Mouse (Mus musculus): ENCODE data around the gene Lonp1. TPM values are rescaled to one million over a fixed set of nuclear protein-coding genes. Genes with fewer than 3 reads are reported as not detected.

Lonp1 gene
- 169 and 222 TPM in 2 replicates for total RNA-seq (2012; rRNA removed)

GRCm38 (mm10) chr17:56626754-56627470 lies at the start of gene Lonp1:
Gene Lonp1, minus strand, starts transcription at chr17:56626887.
- Histone ChIP-seq H3K4me1 (ENCODE audit: control insufficient read depth in 2 of 2, insufficient read depth in 2 of 2, low read length in 2 of 2, poor library complexity in 1 of 2) (peaks cover 5 to 6% of the 10 kb centered on the region in 2 experiments; a peak in 2 of 4 replicates), H3K4me3 (ENCODE audit: insufficient read depth in 1 of 2, low read depth in 1 of 2, low read length in 2 of 2, poor library complexity in 1 of 2, severe bottlenecking in 1 of 2) (peak within 1 kb of the TSS; percentile 85 to 97), H3K36me3 (ENCODE audit: control insufficient read depth, insufficient read depth, low read length, poor library complexity, severe bottlenecking) (peaks cover 17% of the 10 kb centered on the region), H3K9ac (ENCODE audit: insufficient read depth, low read depth, low read length, poor library complexity, severe bottlenecking) (peak within 1 kb of the TSS; percentile 96), H3K27ac (ENCODE audit: insufficient read depth, low read depth, low read length, poor library complexity, severe bottlenecking) (peak within 1 kb of the TSS; percentile 44), H3K9me3 (ENCODE audit: control insufficient read depth, insufficient read depth, low read depth, low read length) (no peaks in the 10 kb centered on the region)
- in situ Hi-C loops (cut with MboI; ENCODE audit: low sequenced_read_pairs in 2 of 2, unreplicated experiment in 2 of 2), result no loop called here
- DNase-seq (ENCODE audit: low read depth, low spot score), result peak; percentile 97
- TF ChIP-seq MAFK (IDR thresholded peaks at IDR 0.05; ENCODE audit: insufficient read depth, low read depth, low read length), result no peak
- peak; percentile 86 for TF ChIP-seq HCFC1 (IDR thresholded peaks at IDR 0.05; ENCODE audit: borderline replicate concordance, insufficient read depth, low read length)

- Histone ChIP-seq H3K36me3 (ENCODE audit: control insufficient read depth, insufficient read depth, low read length, poor library complexity, severe bottlenecking) (peaks cover 24% of the 10 kb centered on the region), H3K9ac (ENCODE audit: insufficient read depth, low read depth, low read length, poor library complexity, severe bottlenecking) (peak overlapping the region; percentile 98), H3K9me3 (ENCODE audit: control insufficient read depth, insufficient read depth, low read depth, low read length) (no peaks in the 10 kb centered on the region), H3K4me1 (ENCODE audit: control insufficient read depth in 2 of 2, insufficient read depth in 2 of 2, low read length in 2 of 2, poor library complexity in 1 of 2) (peaks cover 0 to 6% of the 10 kb centered on the region in 2 experiments; a peak in 3 of 4 replicates), H3K4me3 (ENCODE audit: insufficient read depth in 1 of 2, low read depth in 1 of 2, low read length in 2 of 2, poor library complexity in 1 of 2, severe bottlenecking in 1 of 2) (peak overlapping the region; percentile 82 to 90), H3K27ac (ENCODE audit: insufficient read depth, low read depth, low read length, poor library complexity, severe bottlenecking) (peak overlapping the region; percentile 80)
- no peak for DNase-seq (ENCODE audit: low read depth, low spot score)
- in situ Hi-C loops (cut with MboI; ENCODE audit: low sequenced_read_pairs in 2 of 2, unreplicated experiment in 2 of 2), result no loop called here
- TF ChIP-seq ZC3H11A (IDR thresholded peaks at IDR 0.05; ENCODE audit: borderline replicate concordance, low read depth, low read length) (no peak), MAFK (IDR thresholded peaks at IDR 0.05; ENCODE audit: insufficient read depth, low read depth, low read length) (no peak)
Measured at GRCm38 (mm10) chr17:56673647-56674416, 47.1 kb upstream of the Lonp1 start.

GRCm38 (mm10) chr17:56672941-56673646 lies 46.4 kb upstream of the Lonp1 start, which contains the start of gene Ranbp3:
Gene Ranbp3, plus strand, starts transcription at chr17:56673294.
- peaks cover 22% of the 10 kb centered on the region for H3K36me3 ChIP-seq (ENCODE audit: control insufficient read depth, insufficient read depth, low read length, poor library complexity, severe bottlenecking)
- no peaks in the 10 kb centered on the region for H3K9me3 ChIP-seq (ENCODE audit: control insufficient read depth, insufficient read depth, low read depth, low read length)
- DNase-seq (ENCODE audit: low read depth, low spot score), result peak; percentile 98
- peak within 1 kb of the TSS; percentile 82 to 90 for H3K4me3 ChIP-seq (ENCODE audit: insufficient read depth in 1 of 2, low read depth in 1 of 2, low read length in 2 of 2, poor library complexity in 1 of 2, severe bottlenecking in 1 of 2)
- H3K4me1 ChIP-seq (ENCODE audit: control insufficient read depth in 2 of 2, insufficient read depth in 2 of 2, low read length in 2 of 2, poor library complexity in 1 of 2), result peaks cover 0 to 9% of the 10 kb centered on the region in 2 experiments; a peak in 3 of 4 replicates
- H3K27ac ChIP-seq (ENCODE audit: insufficient read depth, low read depth, low read length, poor library complexity, severe bottlenecking), result peak within 1 kb of the TSS; percentile 80
- H3K9ac ChIP-seq (ENCODE audit: insufficient read depth, low read depth, low read length, poor library complexity, severe bottlenecking), result peak within 1 kb of the TSS; percentile 98
- no peak for TF ChIP-seq CHD2 (IDR thresholded peaks at IDR 0.05; ENCODE audit: low read depth, low read length)
- peak; percentile 60; the same call in 1 of the 2 replicates for TF ChIP-seq HCFC1 (IDR thresholded peaks at IDR 0.05; ENCODE audit: borderline replicate concordance, insufficient read depth, low read length)
- in situ Hi-C loops (cut with MboI; ENCODE audit: low sequenced_read_pairs in 2 of 2, unreplicated experiment in 2 of 2), result no loop called here

- Histone ChIP-seq H3K9ac (ENCODE audit: insufficient read depth, low read depth, low read length, poor library complexity, severe bottlenecking) (no peak overlapping the region), H3K4me1 (ENCODE audit: control insufficient read depth in 2 of 2, insufficient read depth in 2 of 2, low read length in 2 of 2, poor library complexity in 1 of 2) (peaks cover 0 to 12% of the 10 kb centered on the region in 2 experiments; a peak in 3 of 4 replicates), H3K36me3 (ENCODE audit: control insufficient read depth, insufficient read depth, low read length, poor library complexity, severe bottlenecking) (no peaks in the 10 kb centered on the region), H3K9me3 (ENCODE audit: control insufficient read depth, insufficient read depth, low read depth, low read length) (no peaks in the 10 kb centered on the region), H3K27ac (ENCODE audit: insufficient read depth, low read depth, low read length, poor library complexity, severe bottlenecking) (no peak overlapping the region), H3K4me3 (ENCODE audit: insufficient read depth in 1 of 2, low read depth in 1 of 2, low read length in 2 of 2, poor library complexity in 1 of 2, severe bottlenecking in 1 of 2) (no peak overlapping the region)
- DNase-seq (ENCODE audit: low read depth, low spot score), result no peak
- TF ChIP-seq CHD2 (IDR thresholded peaks at IDR 0.05; ENCODE audit: low read depth, low read length), result no peak
- no peak for TF ChIP-seq ZC3H11A (IDR thresholded peaks at IDR 0.05; ENCODE audit: borderline replicate concordance, low read depth, low read length)
- no peak for TF ChIP-seq HCFC1 (IDR thresholded peaks at IDR 0.05; ENCODE audit: borderline replicate concordance, insufficient read depth, low read length)
- TF ChIP-seq MAFK (IDR thresholded peaks at IDR 0.05; ENCODE audit: insufficient read depth, low read depth, low read length), result no peak
- TF ChIP-seq ZNF384 (IDR thresholded peaks at IDR 0.05; ENCODE audit: low read depth, low read length), result no peak
- in situ Hi-C loops (cut with MboI; ENCODE audit: low sequenced_read_pairs in 2 of 2, unreplicated experiment in 2 of 2), result no loop called here
Measured at GRCm38 (mm10) chr17:56669766-56670165, 43.1 kb upstream of the Lonp1 start.
